Mouse (Mus musculus) liver, embryonic 14.5 days (tissue): ENCODE data around the gene Anxa4.

Source experiments
- CTCF ChIP-seq: IDR thresholded peaks from 2 replicates; pipeline ENCODE4 v1.5.1; 2016; ENCODE audit warnings: antibody characterized with exemption, low read depth, control low read depth
- EP300 ChIP-seq: IDR thresholded peaks from 2 replicates; pipeline ENCODE4 v1.6.1; 2016; ENCODE audit warnings: antibody characterized with exemption, low read depth

DNA sequence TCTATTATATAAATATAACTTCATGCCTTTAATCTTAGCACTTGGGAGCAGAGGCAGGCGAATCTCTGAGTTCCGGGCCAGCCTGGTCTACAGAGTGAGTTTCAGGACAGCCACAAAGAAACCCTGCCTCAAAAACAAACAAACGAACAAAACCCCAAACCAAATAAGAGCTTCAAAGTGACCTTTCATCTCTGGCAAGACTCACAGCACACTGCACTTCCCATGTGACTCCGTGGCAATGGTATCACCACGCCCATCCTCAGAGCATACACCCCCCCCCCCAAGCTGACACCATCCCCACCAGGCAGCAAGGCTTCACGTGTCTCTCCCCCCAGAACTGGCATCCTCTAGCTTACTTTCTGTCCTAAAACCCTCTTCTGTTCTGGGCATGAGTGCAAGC is 95.5 kb downstream of the Anxa4 start:
- TF ChIP-seq CTCF (no peak), EP300 (no peak)
